Mouse (Mus musculus): Measurements from ENCODE around the gene Sec61a2.

GRCm38 (mm10) chr2:5940936-5941335 lies 45.7 kb upstream of the Sec61a2 start:
- no peak for TF ChIP-seq CTCF (IDR thresholded peaks at IDR 0.05; ENCODE audit: extremely low read depth, insufficient read length, insufficient replicate concordance, low read depth, low read length)
- TF ChIP-seq POLR2A (IDR thresholded peaks at IDR 0.05; ENCODE audit: low read depth, low read length), result no peak
